Mouse (Mus musculus): ENCODE results near the gene Usp37. TPM values are rescaled to one million over a fixed set of nuclear protein-coding genes. Genes with fewer than 3 reads are reported as not detected.

The Usp37 gene
- total RNA-seq (2014; rRNA removed; ENCODE audit: low replicate concordance) (8.0 and 9.0 TPM in 2 replicates), polyA plus RNA-seq (2015; fragmentation: Nextera tagmentation; extraction: Ambion mirVana) (7.4 and 8.3 TPM in 2 replicates)

DNA sequence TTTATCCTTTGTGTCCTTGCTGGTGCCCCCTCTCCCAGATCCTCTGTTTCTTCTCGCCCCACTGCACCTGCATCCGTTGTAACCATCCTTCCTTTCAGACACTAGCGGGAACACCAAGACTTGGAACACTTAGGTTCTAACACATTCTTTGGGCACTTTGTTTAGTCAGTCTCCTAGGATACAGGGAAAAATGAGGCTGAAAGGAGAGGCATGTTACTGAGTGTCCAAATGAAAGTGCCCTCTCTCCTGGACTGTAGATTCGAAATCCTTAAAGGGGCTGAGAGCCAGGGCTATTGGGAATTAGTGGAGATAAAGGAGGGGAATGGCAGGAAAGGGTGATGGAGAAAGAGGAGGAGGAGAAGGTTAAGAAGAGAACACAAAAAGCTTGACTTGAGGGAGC is at the start of gene Usp37:
Gene Usp37, minus strand, starts transcription at position 101 of the 400 bp plus-strand sequence.
- peaks cover 4% of the 10 kb centered on the region; the same call in 1 of the 2 replicates for H3K4me1 ChIP-seq (ENCODE audit: control insufficient read depth, insufficient read depth)
- H3K27me3 ChIP-seq (ENCODE audit: control insufficient read depth, insufficient read depth, low read length), result 0 out of 2 replicates have a peak, but pooled peaks cover 6% of the 10 kb centered on the region
- WGBS, result 67% methylated on average over 4 of the region's 4 CpGs
- H3K4me2 ChIP-seq (ENCODE audit: low read depth, low read length), result no peak within 1 kb of the TSS
- H3K36me3 ChIP-seq (replicated peaks; ENCODE audit: control insufficient read depth, insufficient read depth, low read length), result no peaks in the 10 kb centered on the region
- H3K4me3 ChIP-seq (ENCODE audit: low read depth, low read length), result no peak within 1 kb of the TSS
- TF ChIP-seq CTCF (IDR thresholded peaks at IDR 0.05; ENCODE audit: low read depth) (no peak), EP300 (IDR thresholded peaks at IDR 0.05; ENCODE audit: low read depth) (no peak)
- H3K9me3 ChIP-seq (replicated peaks; ENCODE audit: control insufficient read depth, low read length), result no peaks in the 10 kb centered on the region
- no peak for ATAC-seq (ENCODE audit: insufficient read depth, low read depth)
- no peak within 1 kb of the TSS for H3K27ac ChIP-seq (ENCODE audit: low read depth)
- no peak within 1 kb of the TSS for H3K9ac ChIP-seq (replicated peaks; ENCODE audit: low read depth, low read length)
- DNase-seq (ENCODE audit: low spot score), result no peak

DNA sequence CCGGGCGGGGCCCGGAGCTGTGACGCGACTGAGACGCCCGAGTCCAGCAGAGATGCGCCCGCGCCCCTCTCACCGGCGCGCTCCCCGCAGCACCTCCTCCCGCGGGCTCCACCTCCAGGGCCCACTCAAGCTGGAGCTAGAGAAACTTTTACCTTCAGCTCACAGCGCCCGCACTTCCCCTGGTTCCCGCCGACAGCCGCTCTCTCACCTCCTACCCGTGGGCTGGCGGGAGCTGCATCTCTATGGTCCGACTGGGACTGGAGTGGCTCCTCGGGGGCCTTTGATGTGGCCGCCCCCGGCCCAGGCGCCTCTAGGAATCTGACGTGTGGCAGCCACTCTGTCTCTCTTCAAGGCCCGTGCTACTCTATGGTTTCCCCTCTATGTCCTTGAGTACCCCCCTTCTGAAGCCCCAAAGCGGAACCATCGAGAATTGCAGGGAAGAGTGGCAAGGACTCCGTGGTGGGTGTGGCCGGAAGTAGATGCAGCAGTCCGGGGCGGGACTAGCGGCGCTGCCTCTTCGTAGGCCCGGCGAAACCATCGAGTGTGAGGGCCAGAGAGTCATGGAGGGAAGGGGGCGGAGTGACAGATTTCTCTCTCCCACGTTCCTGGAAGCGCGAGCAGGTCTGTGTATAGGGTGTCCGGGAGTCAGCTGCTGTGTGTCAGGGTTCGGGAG is 43.8 kb upstream of the Usp37 start, which contains the start of the genes Zfp142 and Bcs1l:
Gene Zfp142, minus strand, starts transcription at position 474 of the 673 bp plus-strand sequence.
Gene Bcs1l, plus strand, starts transcription at position 517 of the 673 bp plus-strand sequence.
- no peaks in the 10 kb centered on the region for H3K9me3 ChIP-seq (replicated peaks; ENCODE audit: control insufficient read depth, low read length)
- DNase-seq (ENCODE audit: low spot score), result peak; percentile 100
- peak within 1 kb of the TSS; percentile 71 for H3K27ac ChIP-seq (ENCODE audit: low read depth)
- H3K4me1 ChIP-seq (ENCODE audit: control insufficient read depth, insufficient read depth), result peaks cover 25% of the 10 kb centered on the region
- under 1% methylated on average over 39 of the region's 48 CpGs for WGBS
- peak; percentile 93 for TF ChIP-seq EP300 (IDR thresholded peaks at IDR 0.05; ENCODE audit: low read depth)
- peak; percentile 9 for TF ChIP-seq CTCF (IDR thresholded peaks at IDR 0.05; ENCODE audit: low read depth)
- peak within 1 kb of the TSS; percentile 79 for H3K4me3 ChIP-seq (ENCODE audit: low read depth, low read length)
- H3K9ac ChIP-seq (replicated peaks; ENCODE audit: low read depth, low read length), result peak within 1 kb of the TSS; percentile 70
- no peaks in the 10 kb centered on the region for H3K27me3 ChIP-seq (ENCODE audit: control insufficient read depth, insufficient read depth, low read length)
- H3K4me2 ChIP-seq (ENCODE audit: low read depth, low read length), result peak within 1 kb of the TSS; percentile 92
- peaks cover 26% of the 10 kb centered on the region for H3K36me3 ChIP-seq (replicated peaks; ENCODE audit: control insufficient read depth, insufficient read depth, low read length)
- ATAC-seq (ENCODE audit: insufficient read depth, low read depth), result peak; percentile 98

DNA sequence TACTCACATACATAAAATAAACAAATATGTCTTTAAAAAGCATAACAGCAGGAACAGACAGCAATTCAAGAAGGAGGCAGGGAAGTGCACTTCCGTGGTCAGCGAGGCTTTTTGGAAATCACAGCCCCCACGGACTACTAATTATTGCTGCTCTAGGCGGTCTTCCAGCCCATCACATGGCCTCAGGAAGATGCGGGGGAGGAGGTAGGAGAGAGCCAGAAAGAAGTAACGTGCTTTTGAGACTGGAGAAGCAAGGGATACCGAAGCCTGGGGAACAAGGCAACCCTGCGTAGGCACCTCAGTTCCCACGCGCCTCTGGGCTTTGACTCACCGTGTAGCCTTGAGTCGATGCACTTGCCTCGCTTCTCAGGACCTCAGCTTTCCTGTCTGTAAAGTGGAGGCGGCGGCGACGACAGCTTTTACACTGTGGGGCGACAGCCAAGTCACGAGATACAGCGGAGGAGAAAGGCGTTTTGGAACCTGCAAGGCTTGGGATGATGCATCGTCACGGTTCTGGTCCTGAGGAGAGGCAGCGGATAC is 43.2 kb upstream of the Usp37 start:
- no peak for TF ChIP-seq EP300 (IDR thresholded peaks at IDR 0.05; ENCODE audit: low read depth)
- no peak for TF ChIP-seq CTCF (IDR thresholded peaks at IDR 0.05; ENCODE audit: low read depth)
- Histone ChIP-seq H3K4me3 (ENCODE audit: low read depth, low read length) (peak overlapping the region; percentile 79), H3K27ac (ENCODE audit: low read depth) (peak overlapping the region; percentile 71), H3K9ac (replicated peaks; ENCODE audit: low read depth, low read length) (peak overlapping the region; percentile 55), H3K27me3 (ENCODE audit: control insufficient read depth, insufficient read depth, low read length) (no peaks in the 10 kb centered on the region), H3K9me3 (replicated peaks; ENCODE audit: control insufficient read depth, low read length) (no peaks in the 10 kb centered on the region), H3K4me1 (ENCODE audit: control insufficient read depth, insufficient read depth) (peaks cover 25% of the 10 kb centered on the region), H3K36me3 (replicated peaks; ENCODE audit: control insufficient read depth, insufficient read depth, low read length) (peaks cover 28% of the 10 kb centered on the region), H3K4me2 (ENCODE audit: low read depth, low read length) (peak overlapping the region; percentile 78)
- WGBS, result under 1% methylated on average over 24 of the region's 24 CpGs
- ATAC-seq (ENCODE audit: insufficient read depth, low read depth) (no peak), DNase-seq (ENCODE audit: low spot score) (no peak)

DNA sequence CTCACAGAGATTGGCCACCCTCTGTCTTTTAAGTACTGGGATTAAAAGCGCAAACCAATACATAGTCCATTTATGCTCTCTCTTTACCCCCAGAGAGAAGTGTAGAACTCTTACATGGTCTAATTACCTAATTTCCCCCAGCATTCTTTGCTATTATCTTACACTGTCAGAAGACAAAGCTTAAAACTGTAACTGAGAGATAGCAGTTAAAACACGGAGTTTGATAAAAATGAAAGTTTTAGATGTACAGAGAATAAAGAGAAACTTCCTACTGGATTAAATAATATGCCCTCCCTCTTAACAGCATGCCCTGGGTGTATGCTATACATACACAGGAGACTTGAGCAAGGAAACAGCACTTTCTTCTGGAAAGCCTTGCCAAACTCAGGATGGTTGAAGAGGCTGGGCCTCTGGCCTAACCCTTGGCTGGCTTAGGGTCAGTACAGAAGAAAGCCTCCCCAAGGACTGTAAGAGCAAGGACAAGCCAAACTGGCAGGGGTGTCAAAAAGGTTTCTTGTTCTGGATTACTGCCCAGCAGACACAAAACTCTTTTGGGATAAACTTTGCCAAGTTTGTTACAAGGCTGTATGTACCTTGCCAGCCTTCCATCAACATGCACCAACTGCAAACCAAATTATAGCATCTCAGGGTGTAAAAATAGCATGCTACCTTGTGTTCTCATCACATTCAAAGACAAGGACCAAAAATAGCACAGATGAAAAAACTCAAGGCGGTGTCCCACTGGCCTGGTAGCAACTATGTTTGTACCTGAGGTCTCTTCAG is 40.7 kb upstream of the Usp37 start:
- peaks cover 17% of the 10 kb centered on the region; the same call in 1 of the 2 replicates for H3K36me3 ChIP-seq (replicated peaks; ENCODE audit: control insufficient read depth, insufficient read depth, low read length)
- DNase-seq (ENCODE audit: low spot score) (no peak), ATAC-seq (ENCODE audit: insufficient read depth, low read depth) (no peak)
- no peak overlapping the region for H3K4me3 ChIP-seq (ENCODE audit: low read depth, low read length)
- no peak overlapping the region; the same call in 1 of the 2 replicates for H3K27ac ChIP-seq (ENCODE audit: low read depth)
- H3K27me3 ChIP-seq (ENCODE audit: control insufficient read depth, insufficient read depth, low read length), result no peaks in the 10 kb centered on the region
- H3K4me2 ChIP-seq (ENCODE audit: low read depth, low read length), result no peak overlapping the region
- H3K9ac ChIP-seq (replicated peaks; ENCODE audit: low read depth, low read length), result no peak overlapping the region
- H3K9me3 ChIP-seq (replicated peaks; ENCODE audit: control insufficient read depth, low read length), result no peaks in the 10 kb centered on the region
- TF ChIP-seq CTCF (IDR thresholded peaks at IDR 0.05; ENCODE audit: low read depth) (no peak), EP300 (IDR thresholded peaks at IDR 0.05; ENCODE audit: low read depth) (no peak)
- H3K4me1 ChIP-seq (ENCODE audit: control insufficient read depth, insufficient read depth), result peaks cover 25% of the 10 kb centered on the region
- WGBS, result 71% methylated on average over 3 of the region's 3 CpGs

DNA sequence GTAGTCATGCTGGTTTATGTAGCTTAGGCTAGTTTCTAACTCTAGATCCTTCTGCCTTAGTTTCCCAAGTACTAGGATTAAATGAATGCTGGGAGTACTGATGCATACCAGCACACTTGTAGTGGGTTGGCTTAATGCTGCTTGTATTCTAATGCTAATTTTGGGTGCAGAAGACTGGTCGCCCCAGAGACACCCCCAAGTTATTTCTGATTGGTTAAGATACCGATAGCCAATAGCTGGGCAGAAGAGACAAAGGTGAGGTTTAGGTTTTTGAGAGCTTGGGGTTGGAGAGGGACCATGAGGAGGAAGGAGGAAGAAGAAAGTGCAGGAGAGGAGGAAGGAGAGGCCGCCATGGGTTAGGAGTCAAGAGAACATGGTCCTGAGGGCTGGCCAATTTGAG is 38.5 kb upstream of the Usp37 start:
- Histone ChIP-seq H3K4me1 (ENCODE audit: control insufficient read depth, insufficient read depth) (peaks cover 18% of the 10 kb centered on the region), H3K9me3 (replicated peaks; ENCODE audit: control insufficient read depth, low read length) (no peaks in the 10 kb centered on the region), H3K36me3 (replicated peaks; ENCODE audit: control insufficient read depth, insufficient read depth, low read length) (peaks cover 36% of the 10 kb centered on the region), H3K4me3 (ENCODE audit: low read depth, low read length) (no peak overlapping the region), H3K4me2 (ENCODE audit: low read depth, low read length) (no peak overlapping the region), H3K27ac (ENCODE audit: low read depth) (no peak overlapping the region), H3K27me3 (ENCODE audit: control insufficient read depth, insufficient read depth, low read length) (no peaks in the 10 kb centered on the region), H3K9ac (replicated peaks; ENCODE audit: low read depth, low read length) (no peak overlapping the region)
- ATAC-seq (ENCODE audit: insufficient read depth, low read depth), result no peak
- 84% methylated on average over 3 of the region's 3 CpGs for WGBS
- TF ChIP-seq EP300 (IDR thresholded peaks at IDR 0.05; ENCODE audit: low read depth) (no peak), CTCF (IDR thresholded peaks at IDR 0.05; ENCODE audit: low read depth) (no peak)
- DNase-seq (ENCODE audit: low spot score), result no peak
